Mouse (Mus musculus) neural tube, embryonic 14.5 days (tissue): Measurements from ENCODE around the gene Ppp3ca. TPM values are rescaled to one million over a fixed set of nuclear protein-coding genes. Genes with fewer than 3 reads are reported as not detected.

ENCODE experiments used
- ATAC-seq: fragments of 200-750 bp; cut with Nextera tagmentation; 2 replicates; pipeline ENCODE4 v1.8.0; 2017; ENCODE audit warnings: low read depth, mild to moderate bottlenecking, moderate TSS enrichment, moderate library complexity
- H3K27ac ChIP-seq: fragments of 300-500 bp; sonication (generic); 2 replicates; pipeline ENCODE4 v1.5.1; 2014; ENCODE audit warnings: low read depth, mild to moderate bottlenecking, control low read depth, low read length, moderate library complexity, mixed read lengths
- H3K27me3 ChIP-seq: fragments of 300-500 bp; sonication (generic); 2 replicates; pipeline ENCODE4 v1.6.1; 2014; ENCODE audit warnings: low read length; ENCODE audit not compliant: control insufficient read depth, insufficient read depth
- H3K36me3 ChIP-seq: fragments of 300-500 bp; sonication (generic); 2 replicates; pipeline ENCODE4 v1.6.1; 2014; ENCODE audit warnings: low read length, mixed read lengths; ENCODE audit not compliant: control insufficient read depth, insufficient read depth
- H3K4me1 ChIP-seq: fragments of 300-500 bp; sonication (generic); 2 replicates; pipeline ENCODE4 v1.6.1; 2014; ENCODE audit warnings: low read length; ENCODE audit not compliant: control insufficient read depth, insufficient read depth
- H3K4me2 ChIP-seq: fragments of 300-500 bp; sonication (generic); 2 replicates; pipeline ENCODE4 v1.6.1; 2014; ENCODE audit warnings: mild to moderate bottlenecking, low read depth, low read length, control low read depth
- H3K4me3 ChIP-seq: fragments of 300-500 bp; sonication (generic); 2 replicates; pipeline ENCODE4 v1.5.1; 2014; ENCODE audit warnings: low read depth, low read length, control low read depth, mixed read lengths
- H3K9ac ChIP-seq: fragments of 300-500 bp; sonication (generic); replicated peaks from 2 replicates; pipeline ENCODE4 v1.6.1; 2014; ENCODE audit warnings: low read depth, mild to moderate bottlenecking, control low read depth, low read length, mixed read lengths
- H3K9me3 ChIP-seq: fragments of 300-500 bp; sonication (generic); 2 replicates; pipeline ENCODE4 v1.6.1; 2016; ENCODE audit warnings: low read length; ENCODE audit not compliant: control insufficient read depth
- WGBS: fragments of 180-500 bp; shearing (Covaris S2); extraction: QIAGEN DNeasy Blood & Tissue Kit; methylation state at CpG from one replicate; pipeline ENCODE4 v1.1.7; 2014; 5-methylcytosine and 5-hydroxymethylcytosine counted together
- polyA plus RNA-seq: library from polyadenylated mRNA; unstranded; fragments of >200 nt; fragmentation: Nextera tagmentation; extraction: Ambion mirVana; gene quantifications from 2 replicates; pipeline ENCODE4 v1.2.1, GENCODE M21; 2014

Ppp3ca gene
- polyA plus RNA-seq, 1 experiment from 2014 or later, result 215 TPM

DNA sequence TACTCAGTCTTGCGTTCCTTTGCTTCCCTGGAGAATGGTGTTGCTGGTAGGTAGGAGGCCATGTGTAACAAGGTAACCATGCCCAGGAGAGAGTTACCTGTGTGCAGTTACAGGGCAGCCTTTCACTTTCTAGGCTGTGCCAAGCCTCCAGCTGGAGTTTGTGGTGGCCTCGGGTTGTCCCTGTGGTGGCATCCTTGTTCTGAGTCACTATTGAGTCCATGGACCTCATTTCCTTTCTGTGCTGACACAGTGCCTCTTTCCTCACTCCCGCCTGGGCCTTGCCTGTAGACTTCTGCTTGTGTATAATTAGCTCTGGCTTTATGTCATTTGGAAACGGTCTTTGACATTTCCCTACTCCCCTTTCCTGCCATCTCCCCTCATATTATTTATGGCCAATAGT is 226.4 kb downstream of the Ppp3ca start:
- Histone ChIP-seq H3K4me3 (no peak overlapping the region), H3K9me3 (no peaks in the 10 kb centered on the region), H3K27ac (no peak overlapping the region), H3K4me1 (peaks cover 5% of the 10 kb centered on the region; the same call in 1 of the 2 replicates), H3K36me3 (0 out of 2 replicates have a peak, but pooled peaks cover 2% of the 10 kb centered on the region), H3K27me3 (no peaks in the 10 kb centered on the region), H3K4me2 (no peak overlapping the region), H3K9ac (no peak overlapping the region)
- 76% methylated on average over 4 of the region's 4 CpGs for WGBS
- ATAC-seq, result no peak

DNA sequence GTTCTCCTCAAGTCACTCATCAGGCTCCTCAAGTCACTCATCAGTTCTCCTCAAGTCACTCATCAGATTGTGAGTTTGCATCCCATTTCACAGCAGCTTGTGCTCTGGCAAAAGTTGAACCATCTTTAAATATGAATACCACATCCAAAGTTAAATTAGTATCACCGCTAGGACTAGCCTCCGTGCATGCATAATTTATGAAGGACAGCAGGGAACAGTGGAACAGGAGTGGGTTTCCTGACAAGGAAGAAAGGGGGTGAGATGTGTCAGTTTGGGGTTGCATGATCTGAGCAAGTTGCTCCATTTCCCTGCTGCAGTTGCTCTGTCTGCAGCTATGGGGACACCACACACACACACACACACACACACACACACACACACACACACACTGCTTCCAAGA is 229.8 kb downstream of the Ppp3ca start:
- 54% methylated on average over 2 of the region's 2 CpGs for WGBS

DNA sequence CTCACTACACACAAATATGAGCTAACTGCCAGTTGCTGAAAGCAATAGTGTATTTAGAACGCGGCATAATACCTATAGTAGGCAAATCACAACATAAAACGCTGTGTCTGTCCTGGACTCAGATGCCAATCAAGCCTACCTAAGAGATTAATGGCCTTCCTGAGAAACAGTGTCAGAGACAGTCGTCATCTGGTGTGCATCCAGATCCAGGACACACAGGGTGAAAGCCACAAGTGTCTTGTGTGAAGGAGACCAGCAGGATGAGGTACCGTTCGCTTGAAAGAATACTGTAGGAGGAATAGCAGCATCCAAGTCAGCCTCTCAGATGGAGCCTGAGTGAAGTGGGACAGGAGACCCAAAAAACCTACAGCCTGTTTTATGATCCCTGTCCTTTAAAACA is 231.1 kb downstream of the Ppp3ca start:
- ATAC-seq, result no peak
- Histone ChIP-seq H3K4me3 (no peak overlapping the region), H3K4me2 (no peak overlapping the region), H3K36me3 (peaks cover 8% of the 10 kb centered on the region), H3K9me3 (no peaks in the 10 kb centered on the region), H3K9ac (no peak overlapping the region), H3K27me3 (no peaks in the 10 kb centered on the region), H3K4me1 (no peaks in the 10 kb centered on the region), H3K27ac (no peak overlapping the region)
- 87% methylated on average over 6 of the region's 6 CpGs for WGBS

More for the DNA sequence above, 229.8 kb downstream of the Ppp3ca start:
- no peak overlapping the region for H3K27ac ChIP-seq
- no peak for ATAC-seq
- no peaks in the 10 kb centered on the region for H3K4me1 ChIP-seq
- H3K9ac ChIP-seq, result no peak overlapping the region
- H3K4me3 ChIP-seq, result no peak overlapping the region
- H3K36me3 ChIP-seq, result 0 out of 2 replicates have a peak, but pooled peaks cover 4% of the 10 kb centered on the region
- no peaks in the 10 kb centered on the region for H3K9me3 ChIP-seq
- no peaks in the 10 kb centered on the region for H3K27me3 ChIP-seq
- no peak overlapping the region for H3K4me2 ChIP-seq

DNA sequence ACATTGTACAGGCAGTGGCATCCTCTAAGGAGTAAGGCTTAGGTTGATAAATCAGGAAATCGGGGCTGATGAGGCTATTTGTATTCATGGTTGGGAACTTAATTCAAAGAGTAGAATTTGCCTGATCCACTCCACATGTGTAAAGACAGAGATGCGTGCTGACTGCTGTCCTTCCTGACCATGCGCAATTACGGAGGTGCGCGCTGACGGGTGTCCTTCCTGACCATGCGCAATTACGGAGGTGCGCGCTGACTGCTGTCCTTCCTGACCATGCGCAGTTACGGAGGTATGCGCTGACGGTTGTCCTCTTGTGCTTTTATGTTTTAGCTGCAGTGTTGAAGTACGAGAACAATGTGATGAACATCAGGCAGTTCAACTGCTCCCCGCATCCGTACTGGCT is 232.9 kb downstream of the Ppp3ca start:
- H3K36me3 ChIP-seq, result peaks cover 9% of the 10 kb centered on the region
- H3K4me1 ChIP-seq, result no peaks in the 10 kb centered on the region
- H3K27me3 ChIP-seq, result no peaks in the 10 kb centered on the region
- no peak overlapping the region for H3K4me2 ChIP-seq
- 89% methylated on average over 18 of the region's 18 CpGs for WGBS
- H3K27ac ChIP-seq, result no peak overlapping the region
- ATAC-seq, result no peak
- H3K9ac ChIP-seq, result no peak overlapping the region
- H3K9me3 ChIP-seq, result no peaks in the 10 kb centered on the region
- no peak overlapping the region for H3K4me3 ChIP-seq

- H3K9me3 ChIP-seq, result no peaks in the 10 kb centered on the region
- no peak overlapping the region for H3K27ac ChIP-seq
- H3K4me3 ChIP-seq, result no peak overlapping the region
- no peak overlapping the region for H3K9ac ChIP-seq
- no peaks in the 10 kb centered on the region for H3K27me3 ChIP-seq
- H3K4me1 ChIP-seq, result no peaks in the 10 kb centered on the region
- no peak overlapping the region for H3K4me2 ChIP-seq
- H3K36me3 ChIP-seq, result peaks cover 15% of the 10 kb centered on the region
- ATAC-seq, result no peak
- 83% methylated on average over 1 of the region's 1 CpGs for WGBS
Measured at GRCm38 (mm10) chr3:136905577-136905976, 235.7 kb downstream of the Ppp3ca start.

DNA sequence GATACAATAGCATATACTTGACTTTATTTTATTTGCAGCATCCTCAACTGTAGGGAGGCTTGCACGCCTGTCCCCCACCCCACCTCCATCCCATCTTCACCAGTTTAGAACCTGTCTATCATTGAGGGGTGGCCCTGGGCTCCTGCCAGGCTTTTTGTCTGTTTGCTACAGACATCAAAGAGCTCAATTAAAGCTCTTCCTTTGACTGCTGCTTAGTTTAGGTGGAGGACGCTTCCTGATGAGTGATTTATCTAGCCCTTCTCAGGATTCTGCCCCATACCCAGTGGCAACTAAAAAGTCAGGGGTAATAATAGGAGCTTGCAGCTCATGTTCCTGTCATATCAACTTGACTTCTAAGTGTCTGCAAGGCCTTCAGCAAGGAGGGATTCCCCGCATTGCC is 239.6 kb downstream of the Ppp3ca start:
- Histone ChIP-seq H3K4me2 (no peak overlapping the region), H3K27me3 (no peaks in the 10 kb centered on the region), H3K27ac (no peak overlapping the region), H3K9me3 (no peaks in the 10 kb centered on the region), H3K4me1 (no peaks in the 10 kb centered on the region), H3K9ac (no peak overlapping the region), H3K36me3 (peaks cover 11% of the 10 kb centered on the region), H3K4me3 (no peak overlapping the region)
- WGBS, result 41% methylated on average over 3 of the region's 3 CpGs
- no peak for ATAC-seq

- Histone ChIP-seq H3K27me3 (no peaks in the 10 kb centered on the region), H3K4me1 (no peaks in the 10 kb centered on the region), H3K4me2 (no peak overlapping the region), H3K4me3 (no peak overlapping the region), H3K36me3 (peaks cover 7% of the 10 kb centered on the region; the same call in 1 of the 2 replicates), H3K27ac (no peak overlapping the region), H3K9me3 (no peaks in the 10 kb centered on the region), H3K9ac (no peak overlapping the region)
- 84% methylated on average over 8 of the region's 8 CpGs for WGBS
- ATAC-seq, result no peak
Measured at GRCm38 (mm10) chr3:136911276-136911675, 241.4 kb downstream of the Ppp3ca start.

- Histone ChIP-seq H3K4me3 (no peak overlapping the region), H3K27ac (no peak overlapping the region)
- 77% methylated on average over 7 of the region's 7 CpGs for WGBS
Measured at GRCm38 (mm10) chr3:136917080-136917479, 247.2 kb downstream of the Ppp3ca start.

DNA sequence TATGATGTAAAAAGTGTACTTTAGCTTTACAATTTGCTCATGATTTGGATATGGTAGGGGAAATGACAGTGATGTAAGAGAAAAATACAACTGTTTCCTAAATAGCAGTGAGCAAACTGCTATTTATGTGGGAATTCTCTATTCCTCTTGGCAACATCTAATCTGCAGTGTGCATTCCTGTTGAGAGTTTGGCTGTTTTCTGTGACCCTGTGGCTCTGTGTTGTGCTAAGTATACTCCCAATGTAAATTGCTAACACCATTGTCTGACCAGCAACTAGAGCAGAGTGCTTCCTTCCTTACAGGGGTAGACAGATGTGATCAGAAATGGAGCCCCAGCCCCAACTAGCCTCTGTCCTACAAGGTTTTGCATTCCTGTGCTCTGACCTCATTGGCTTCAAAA is 263.1 kb downstream of the Ppp3ca start:
- Histone ChIP-seq H3K9me3 (no peaks in the 10 kb centered on the region), H3K27ac (no peak overlapping the region), H3K4me1 (no peaks in the 10 kb centered on the region), H3K4me2 (no peak overlapping the region), H3K27me3 (no peaks in the 10 kb centered on the region), H3K9ac (no peak overlapping the region), H3K36me3 (peaks cover 4% of the 10 kb centered on the region; the same call in 1 of the 2 replicates), H3K4me3 (no peak overlapping the region)
- ATAC-seq, result no peak

More at GRCm38 (mm10) chr3:136917080-136917479, 247.2 kb downstream of the Ppp3ca start:
- Histone ChIP-seq H3K4me2 (no peak overlapping the region), H3K9ac (no peak overlapping the region), H3K4me1 (no peaks in the 10 kb centered on the region), H3K9me3 (no peaks in the 10 kb centered on the region), H3K27me3 (no peaks in the 10 kb centered on the region), H3K36me3 (0 out of 2 replicates have a peak, but pooled peaks cover 4% of the 10 kb centered on the region)
- ATAC-seq, result no peak
